Mouse (Mus musculus): ENCODE measurements around the gene Pigq.

The Pigq gene

DNA sequence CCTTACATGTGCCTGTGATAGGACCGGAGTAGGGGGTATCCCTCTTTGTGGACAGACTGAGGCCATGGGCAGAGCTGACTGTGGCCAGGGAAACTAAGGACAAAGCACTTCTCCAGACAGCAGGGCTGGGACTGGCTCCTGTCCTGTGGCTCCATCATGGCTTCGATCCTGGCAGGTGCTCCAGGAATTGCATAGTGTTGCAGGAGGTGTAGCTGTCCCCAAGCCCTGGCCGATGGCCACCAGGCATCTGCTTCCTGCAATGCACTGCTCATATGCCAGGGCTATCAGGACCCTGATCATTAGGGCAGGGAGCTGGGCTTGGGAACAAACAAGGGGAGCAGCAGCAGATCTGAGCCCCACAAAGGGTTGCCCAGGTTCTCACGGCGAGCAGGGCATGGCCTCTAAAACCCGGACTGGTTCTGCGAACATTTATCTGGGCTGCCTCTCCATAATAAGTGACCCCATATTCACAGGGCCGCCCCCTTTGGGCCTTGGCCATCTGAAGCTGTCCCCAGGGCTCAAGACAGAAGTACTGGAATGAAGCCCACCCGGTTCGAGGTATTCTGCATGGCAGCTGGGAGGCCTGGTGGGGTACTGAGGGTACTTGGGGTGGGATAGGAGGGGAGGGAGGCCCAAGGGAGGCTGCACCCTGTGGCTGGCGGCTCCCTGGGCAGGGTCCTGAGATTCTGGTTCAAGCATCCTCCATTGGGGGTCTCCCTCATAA, 14.2 kb upstream of the Pigq start:
- DNase-seq (ENCODE audit: inconsistent age in 2 of 2, low spot score in 1 of 2) = no peak

DNA sequence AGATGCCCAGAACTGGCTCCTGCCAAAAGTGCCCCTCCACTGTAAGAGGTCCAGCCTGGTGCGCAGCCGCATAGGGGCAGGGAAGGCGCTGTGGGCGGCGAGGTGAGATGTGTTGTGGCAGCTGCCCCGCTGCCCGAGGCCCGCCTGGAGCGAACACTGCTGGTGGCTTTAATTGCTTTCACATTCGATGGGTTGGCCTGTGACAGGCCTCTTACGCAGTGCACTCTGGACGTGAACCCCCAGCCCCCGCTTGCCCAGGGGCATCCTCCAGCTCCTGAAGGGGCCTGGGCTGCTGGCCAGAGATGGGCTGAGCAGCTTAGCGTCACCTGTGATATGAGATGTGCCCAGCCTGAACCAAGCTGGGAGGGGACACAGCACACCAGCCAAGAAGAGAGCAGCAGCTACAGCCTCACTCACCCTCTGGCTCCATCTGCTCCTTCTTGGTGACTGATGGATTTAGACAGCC, 12.9 kb upstream of the Pigq start:
- no peak for DNase-seq (ENCODE audit: inconsistent age in 2 of 2, low spot score in 1 of 2)

GRCm38 (mm10) chr17:25956631-25957030, 11.9 kb upstream of the Pigq start:
- no peak for DNase-seq (ENCODE audit: inconsistent age in 2 of 2, low spot score in 1 of 2)

- no peak for DNase-seq (ENCODE audit: inconsistent age in 2 of 2, low spot score in 1 of 2)
Observed at GRCm38 (mm10) chr17:25956201-25956600, 11.5 kb upstream of the Pigq start.

DNA sequence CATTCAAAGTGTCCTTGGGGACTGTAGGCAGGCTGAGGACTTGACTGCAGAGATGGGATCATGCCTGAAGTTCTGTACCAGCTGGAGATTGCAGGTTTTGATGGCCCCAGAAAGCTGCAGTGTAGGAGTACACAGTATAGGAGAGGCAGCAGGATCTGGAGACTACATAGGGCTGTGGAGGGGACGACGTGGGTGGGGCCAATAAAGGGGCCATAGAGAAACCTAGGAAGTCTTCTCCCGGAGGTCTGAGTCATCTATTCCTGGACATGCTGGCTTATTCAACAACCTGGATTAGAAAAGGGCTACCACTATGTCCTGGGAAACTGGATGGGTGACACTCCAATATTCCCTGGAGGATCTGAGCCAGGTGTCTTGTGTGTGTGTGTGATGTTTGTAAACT, 11.0 kb upstream of the Pigq start:
- no peak for DNase-seq (ENCODE audit: inconsistent age in 2 of 2, low spot score in 1 of 2)

- no peak for DNase-seq (ENCODE audit: inconsistent age in 2 of 2, low spot score in 1 of 2)
Observed at GRCm38 (mm10) chr17:25954671-25955070, 9.9 kb upstream of the Pigq start.

DNA sequence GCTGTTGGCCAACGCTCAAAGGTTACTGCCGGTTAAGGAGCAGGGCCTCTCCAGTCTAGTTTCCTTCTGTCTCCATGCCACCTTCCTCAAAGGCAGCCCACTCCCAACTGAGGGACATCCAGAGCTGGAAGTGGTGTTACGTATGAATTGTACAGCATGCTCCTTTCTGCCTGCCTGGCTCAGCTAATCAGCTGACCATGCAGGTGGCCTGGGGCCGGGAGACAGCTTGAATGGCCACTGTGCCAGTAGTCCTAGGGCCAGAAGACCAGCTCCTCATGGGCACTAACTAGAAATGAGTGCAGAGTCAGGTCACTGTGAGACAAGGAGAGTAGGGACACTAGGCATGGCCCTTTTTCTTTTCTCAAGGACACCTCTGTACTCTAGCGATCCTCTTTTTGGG, 8.4 kb upstream of the Pigq start:
- DNase-seq (ENCODE audit: inconsistent age in 2 of 2, low spot score in 1 of 2) = no peak

DNA sequence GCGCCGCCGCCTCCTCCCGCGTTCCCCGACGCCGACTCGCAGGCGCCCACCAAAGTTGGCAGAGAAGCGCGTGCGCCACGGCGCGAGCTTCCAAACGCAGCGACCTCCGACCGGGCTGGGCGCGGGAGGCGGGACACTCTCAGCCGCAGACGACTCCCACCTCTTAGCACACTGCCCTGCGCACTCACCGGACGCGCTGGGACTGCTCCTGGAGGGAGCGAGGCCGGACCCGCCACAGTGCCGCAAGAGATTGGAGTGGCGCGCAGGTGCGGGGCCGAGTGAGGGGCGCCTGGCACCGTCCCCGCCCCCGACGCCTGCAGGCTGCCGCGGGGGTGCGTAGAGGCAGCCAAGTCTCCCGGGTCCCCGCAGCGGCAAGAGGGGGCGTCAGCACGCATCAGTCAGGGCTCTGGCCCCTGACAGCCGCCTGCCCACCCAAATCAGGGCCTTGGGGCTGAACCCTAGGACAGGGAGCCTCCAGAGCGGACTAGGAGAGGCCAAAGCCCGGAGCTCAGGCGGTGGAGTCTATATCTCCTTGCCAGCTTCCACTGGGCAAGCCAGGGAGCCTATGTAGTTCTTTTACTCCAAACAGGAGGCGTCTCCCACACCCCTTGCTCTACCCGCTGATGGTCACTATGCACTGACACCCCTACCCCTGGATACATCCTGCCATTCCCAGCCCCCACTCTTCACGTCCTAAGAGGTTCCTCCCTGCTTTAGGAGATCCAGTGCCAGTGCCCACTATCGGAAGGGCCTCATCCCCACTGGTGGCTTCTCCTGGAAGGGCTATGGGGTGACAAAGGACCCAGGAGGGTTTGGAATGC, 7.3 kb upstream of the Pigq start, which contains the start of gene A930017K11Rik:
A930017K11Rik (minus strand) TSS at position 763 of the 821 bp plus-strand sequence.
- no peak for DNase-seq (ENCODE audit: inconsistent age in 2 of 2, low spot score in 1 of 2)

GRCm38 (mm10) chr17:25951225-25951802, 6.6 kb upstream of the Pigq start:
- peak in 1 of 2 experiments; percentile 37 for DNase-seq (ENCODE audit: inconsistent age in 2 of 2, low spot score in 1 of 2)

DNA sequence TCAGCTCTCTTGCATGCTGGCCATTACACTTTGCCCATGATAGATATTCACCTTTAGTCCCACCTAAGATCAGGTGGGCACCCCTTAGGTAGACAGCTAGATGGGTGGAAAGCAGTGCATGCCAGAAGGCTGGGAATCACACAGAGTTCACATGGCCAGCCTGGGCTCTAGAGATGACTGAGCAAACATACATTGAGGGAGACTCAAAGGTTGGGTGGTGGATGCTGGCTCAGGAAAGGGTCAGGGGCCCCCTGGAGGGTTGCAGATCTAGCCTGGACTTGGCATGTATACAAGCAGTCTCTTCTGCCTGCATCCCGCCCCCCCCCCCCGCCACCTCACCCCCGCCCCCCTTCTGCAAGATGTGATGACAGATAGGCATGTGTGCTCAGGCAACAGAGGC, 6.0 kb upstream of the Pigq start:
- no peak for DNase-seq (ENCODE audit: inconsistent age in 2 of 2, low spot score in 1 of 2)

GRCm38 (mm10) chr17:25949981-25950380, 5.2 kb upstream of the Pigq start:
- DNase-seq (ENCODE audit: inconsistent age in 2 of 2, low spot score in 1 of 2) = no peak

DNA sequence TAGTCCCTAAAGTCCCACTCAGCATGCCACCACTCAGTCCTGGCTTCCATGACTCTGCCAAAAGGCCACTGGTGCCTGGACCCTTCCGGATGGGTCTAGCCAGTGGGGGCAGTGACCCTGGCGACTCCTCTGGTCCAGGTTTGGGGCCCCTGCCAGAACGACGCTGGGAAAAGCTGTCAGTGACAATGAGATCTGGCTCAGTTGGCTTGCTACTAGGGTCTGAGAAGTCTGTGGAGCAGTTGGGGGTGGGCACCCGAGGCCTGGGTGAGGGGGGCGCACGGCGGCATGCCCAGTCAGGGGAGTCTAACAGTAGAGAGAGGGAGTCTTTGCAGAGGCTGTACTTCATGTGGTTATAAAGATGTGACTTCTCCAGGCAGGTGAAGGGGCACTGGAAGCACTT, 3.3 kb upstream of the Pigq start:
- no peak for DNase-seq (ENCODE audit: inconsistent age in 2 of 2, low spot score in 1 of 2)

DNA sequence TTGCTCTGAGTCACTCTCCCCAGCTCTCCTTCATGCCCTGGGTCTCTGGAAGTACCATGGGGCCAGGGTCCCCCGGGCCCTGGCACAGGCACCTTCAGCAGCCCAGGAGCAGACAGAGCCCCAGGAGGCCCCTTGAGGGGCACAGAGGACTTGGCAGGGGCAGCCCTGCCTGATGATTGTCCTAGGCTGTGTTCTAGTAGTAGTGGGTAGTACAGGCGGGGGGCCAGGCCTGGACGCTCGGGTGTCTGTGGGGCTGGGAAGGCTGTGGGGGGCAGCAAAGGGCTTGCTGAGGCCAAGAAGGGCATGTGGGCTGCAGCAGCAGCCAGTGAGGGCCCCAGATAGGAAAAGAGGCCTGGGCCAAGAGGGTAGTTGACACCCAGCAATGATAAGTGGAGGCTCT, 2.8 kb upstream of the Pigq start:
- no peak for DNase-seq (ENCODE audit: inconsistent age in 2 of 2, low spot score in 1 of 2)

GRCm38 (mm10) chr17:25946891-25947290, 2.2 kb upstream of the Pigq start:
- DNase-seq (ENCODE audit: inconsistent age in 2 of 2, low spot score in 1 of 2) = no peak

DNA sequence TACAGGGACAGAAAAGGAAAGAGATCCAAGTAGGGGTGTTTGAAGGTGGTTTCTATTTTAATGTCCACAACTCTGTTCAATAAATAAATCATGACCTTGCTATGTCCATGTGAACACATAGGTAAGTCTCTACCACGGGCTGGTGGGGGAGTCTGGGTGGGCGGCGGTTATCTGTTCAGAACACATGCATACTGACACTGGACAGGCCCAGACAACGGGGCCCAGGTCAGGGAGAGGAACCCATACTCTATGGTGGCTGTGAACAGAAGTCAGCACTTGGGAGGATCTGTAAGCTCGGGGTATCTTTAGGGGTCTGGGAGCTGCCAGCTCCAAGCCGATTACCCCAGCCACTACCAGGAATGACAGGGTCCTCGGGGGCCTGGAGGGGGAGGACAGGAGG, 1.6 kb upstream of the Pigq start:
- DNase-seq (ENCODE audit: inconsistent age in 2 of 2, low spot score in 1 of 2) = no peak

DNA sequence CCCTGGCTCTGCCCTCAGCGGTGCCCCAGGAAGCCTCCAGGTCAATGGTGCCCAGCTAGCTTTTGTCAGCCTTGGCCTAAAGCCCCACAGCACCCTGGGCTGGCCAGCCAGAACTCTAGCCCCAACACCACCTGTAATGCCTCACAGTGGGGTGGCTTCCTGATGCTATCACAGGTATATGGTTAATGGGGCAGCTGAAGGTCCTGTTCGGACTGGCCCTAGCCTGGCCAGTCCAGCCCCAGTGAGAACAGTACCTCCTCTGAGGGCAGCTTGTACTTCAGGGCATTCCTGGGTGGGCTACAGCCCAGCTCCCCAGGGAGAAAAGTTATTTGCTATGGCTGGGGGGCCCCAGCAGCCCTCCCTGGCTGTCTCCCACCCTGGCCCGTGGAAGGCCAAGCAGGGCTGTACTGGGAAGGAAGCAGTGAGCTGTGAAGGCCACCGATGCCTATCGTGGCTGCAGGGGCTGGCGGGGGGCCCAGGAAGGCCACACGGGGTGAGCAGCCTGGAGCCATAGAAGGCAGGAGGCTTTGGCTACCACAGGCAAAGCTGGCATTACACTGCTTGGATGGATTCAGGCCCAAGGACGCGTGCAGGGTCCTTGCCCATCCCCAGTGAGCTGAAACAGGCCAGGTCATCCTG, 900 bp upstream of the Pigq start:
- peak in 1 of 2 experiments; percentile 69 for DNase-seq (ENCODE audit: inconsistent age in 2 of 2, low spot score in 1 of 2)

GRCm38 (mm10) chr17:25943769-25944168, 967 bp downstream of the Pigq start:
- no peak for DNase-seq (ENCODE audit: inconsistent age in 2 of 2, low spot score in 1 of 2)

DNA sequence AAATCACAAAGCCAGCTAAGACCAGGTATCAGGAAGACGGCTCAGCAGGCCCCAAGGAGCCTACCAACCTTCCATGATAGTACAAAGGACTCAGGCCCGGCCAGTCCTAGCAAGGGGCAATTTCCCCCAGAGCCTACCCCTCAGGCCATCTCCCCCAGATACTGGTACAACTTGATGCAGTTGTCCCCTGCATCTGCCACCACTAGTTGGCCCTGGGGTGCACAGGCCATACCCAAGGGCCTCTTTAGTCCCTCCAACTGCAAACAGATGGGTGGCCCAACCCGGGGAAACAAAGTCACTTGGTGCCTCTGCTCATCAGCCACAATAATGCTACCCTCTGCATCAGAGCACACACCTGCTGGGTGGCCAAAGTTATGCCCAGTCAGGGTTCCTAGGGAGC, 1.5 kb downstream of the Pigq start:
- DNase-seq (ENCODE audit: inconsistent age in 2 of 2, low spot score in 1 of 2) = no peak

GRCm38 (mm10) chr17:25942597-25943151, 2.1 kb downstream of the Pigq start:
- no peak for DNase-seq (ENCODE audit: inconsistent age in 2 of 2, low spot score in 1 of 2)

DNA sequence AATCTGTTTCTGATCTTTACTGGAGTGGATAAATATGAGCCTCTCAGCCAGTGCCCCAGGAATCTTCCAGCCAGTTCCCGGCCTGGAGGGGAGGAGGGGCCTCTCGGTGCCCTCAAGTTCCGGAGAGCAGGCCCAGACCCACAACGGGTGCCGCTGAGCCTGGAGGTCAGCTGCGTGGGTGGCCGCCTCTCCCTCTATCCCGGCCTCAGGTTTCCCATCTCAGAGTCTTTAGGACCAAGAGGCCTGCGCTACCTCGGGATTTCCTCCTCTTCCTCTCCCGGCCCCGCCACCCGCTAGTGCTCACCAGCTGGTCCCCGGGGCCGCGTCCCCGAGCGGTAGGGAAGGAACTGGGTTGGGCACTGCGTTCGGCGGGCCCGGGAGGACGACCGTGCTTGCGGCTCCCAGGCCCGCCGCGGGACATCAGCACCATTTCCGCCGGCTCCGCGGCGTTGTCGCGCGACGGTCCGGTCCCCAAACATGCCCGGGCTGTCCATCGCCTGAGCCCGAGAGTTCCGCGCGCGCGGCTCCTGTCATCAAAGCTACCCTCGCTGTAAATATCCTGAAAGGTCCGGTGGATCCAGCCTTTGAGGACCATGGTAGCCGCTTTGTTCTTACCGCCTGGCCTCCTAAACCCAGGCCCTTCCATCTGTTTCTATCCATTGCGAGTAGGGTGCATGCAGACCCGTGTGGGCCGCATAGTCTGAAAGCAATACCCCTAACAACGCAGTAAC, 3.1 kb downstream of the Pigq start:
- peak; percentile 80 to 95 for DNase-seq (ENCODE audit: inconsistent age in 2 of 2, low spot score in 1 of 2)
